Mouse (Mus musculus) layer of hippocampus, postnatal 25 days (tissue): ENCODE data around the gene Als2. TPM values are rescaled to one million over a fixed set of nuclear protein-coding genes. Genes with fewer than 3 reads are reported as not detected.

Experiments used
- DNase-seq, 2 experiments: peaks; one replicate each; pipeline ENCODE4 v3.0.0; 2022; ENCODE audit warnings: mixed read lengths in 2 of 2, low spot score in 1 of 2; ENCODE audit errors: extremely low spot score in 1 of 2
- total RNA-seq, 2 experiments: library from RNA; stranded (reverse); gene quantifications; 2 replicates each; pipeline ENCODE4 v1.2.3; 2021

The Als2 gene
- total RNA-seq, 2 experiments from 2014 or later: 50.7 to 57.3 TPM

DNA sequence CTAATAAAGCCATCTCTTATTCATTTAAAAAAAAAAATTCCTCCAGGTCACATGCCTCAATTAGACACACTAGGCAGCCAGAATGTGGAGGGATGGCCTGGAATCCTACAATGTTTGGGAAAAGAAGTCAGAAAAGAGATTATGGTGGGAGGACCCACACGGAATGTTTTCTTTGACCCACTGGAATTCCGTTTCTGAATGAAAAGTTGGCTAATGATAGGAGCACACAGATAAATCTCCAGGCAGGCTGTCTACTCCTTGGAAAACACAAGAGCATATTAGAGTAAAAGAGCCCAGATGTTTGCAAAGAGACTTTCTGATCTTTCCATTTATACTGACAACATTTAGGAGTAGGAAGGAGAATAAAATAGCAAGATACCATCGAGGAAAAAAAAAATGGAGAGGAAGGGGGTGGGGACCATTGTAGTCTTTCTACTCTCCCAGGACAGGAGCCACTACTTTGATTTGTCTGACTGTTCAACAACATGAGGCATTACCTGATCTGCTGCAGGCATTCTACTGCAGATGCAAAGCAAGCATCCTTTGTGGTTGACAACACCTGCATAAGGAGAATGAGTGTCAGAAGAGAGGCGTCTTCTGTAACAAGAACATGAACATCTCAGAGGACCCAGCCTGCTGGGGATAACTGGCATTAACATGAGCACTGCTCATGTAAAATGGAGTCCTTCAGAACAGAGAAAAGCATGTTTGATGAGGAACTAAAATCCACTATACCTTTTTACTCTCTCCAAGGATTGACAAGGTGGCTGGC lies 69.2 kb downstream of the Als2 start:
- DNase-seq: no peak

DNA sequence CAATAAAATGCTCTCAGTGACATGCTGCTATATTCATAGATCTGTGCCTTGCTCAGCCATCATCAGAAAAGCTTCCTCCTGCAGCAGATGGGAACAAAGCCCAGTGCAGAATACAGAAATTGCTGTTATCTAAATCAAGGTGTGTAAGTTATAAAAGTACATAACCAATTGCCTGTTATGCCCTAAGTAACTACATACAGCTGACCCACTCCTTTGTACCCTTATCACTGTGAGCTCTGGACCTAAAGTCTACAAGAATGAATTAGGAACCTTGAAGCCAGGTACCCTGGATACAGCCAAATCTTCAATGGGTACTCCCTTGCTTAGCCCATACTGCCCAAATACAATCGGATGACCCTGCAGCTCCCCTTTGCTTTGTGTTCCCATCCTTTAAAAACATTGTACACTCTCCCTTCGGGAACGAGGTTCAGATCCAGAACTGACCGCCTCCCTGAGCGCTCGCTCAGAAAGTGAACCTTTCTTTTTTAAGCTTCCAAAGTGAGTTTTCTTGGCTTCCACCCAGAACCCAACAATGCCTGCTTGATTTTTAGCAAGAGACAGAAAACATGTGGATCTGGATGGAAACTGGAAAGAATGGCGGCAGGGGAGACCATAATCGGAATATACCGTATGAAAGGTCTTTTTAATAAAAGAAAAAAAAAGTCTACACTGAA lies 70.7 kb downstream of the Als2 start:
- no peak for DNase-seq

DNA sequence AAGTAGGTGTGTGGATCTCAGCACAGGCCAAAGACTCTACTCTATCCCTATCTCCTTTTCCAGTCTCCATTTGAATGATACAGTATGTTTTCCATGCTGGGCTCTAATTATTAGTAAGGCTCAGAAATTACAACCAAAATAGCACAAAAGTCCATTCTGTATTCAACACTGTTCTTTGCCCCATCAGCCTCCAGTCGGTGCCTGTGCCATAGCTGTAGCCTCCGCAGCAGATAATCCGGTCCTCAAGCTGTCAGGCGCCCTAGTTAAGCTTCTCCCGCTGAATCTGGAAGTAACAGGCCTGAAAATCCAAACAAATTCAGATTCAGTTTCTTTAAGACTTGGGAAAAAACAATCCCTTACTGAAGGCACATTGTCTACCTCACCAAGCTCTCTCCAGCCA lies 73.1 kb downstream of the Als2 start:
- no peak for DNase-seq

- peak; percentile 38 to 40 for DNase-seq
Observed at GRCm38 (mm10) chr1:59163030-59163461, 74.0 kb downstream of the Als2 start, which contains the start of gene Mpp4. Gene Mpp4 (minus strand): TSS chr1:59163389.

DNA sequence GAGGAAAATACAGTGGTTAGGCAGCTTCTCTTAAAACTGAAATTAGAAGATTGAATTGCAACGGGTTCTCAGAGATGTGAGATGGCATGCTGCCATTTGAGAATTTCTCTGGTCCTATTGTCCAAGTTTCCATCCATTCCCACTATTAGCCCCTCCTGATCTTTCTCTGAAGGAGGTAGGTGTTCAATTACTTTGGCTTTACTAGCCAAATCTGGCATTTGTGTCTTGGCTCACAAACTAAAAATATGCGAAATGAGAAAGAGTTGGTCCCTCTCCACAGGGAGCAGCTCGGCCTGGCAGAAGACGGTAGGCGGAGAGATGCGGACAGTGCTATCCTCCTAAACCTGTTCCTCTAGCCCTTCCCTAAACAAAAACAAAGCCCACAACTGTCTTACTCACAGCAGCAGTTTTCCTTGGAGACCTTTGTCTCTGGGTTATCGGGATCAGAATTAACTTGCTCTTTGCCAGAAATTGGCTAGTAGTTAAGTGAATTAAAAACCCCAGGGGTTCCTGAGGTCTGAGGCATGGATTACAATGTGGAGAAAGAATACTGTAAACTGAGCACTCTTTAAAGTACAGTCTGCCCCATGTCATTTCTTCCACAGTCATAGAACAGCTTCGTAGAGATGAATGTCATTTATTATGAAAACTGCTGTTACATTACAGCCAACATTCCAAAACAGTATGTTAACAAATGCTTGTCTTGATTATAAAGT lies 74.6 kb downstream of the Als2 start:
- no peak for DNase-seq

GRCm38 (mm10) chr1:59161396-59161795 lies 75.6 kb downstream of the Als2 start:
- DNase-seq: no peak

GRCm38 (mm10) chr1:59160871-59161270 lies 76.2 kb downstream of the Als2 start:
- no peak for DNase-seq

DNA sequence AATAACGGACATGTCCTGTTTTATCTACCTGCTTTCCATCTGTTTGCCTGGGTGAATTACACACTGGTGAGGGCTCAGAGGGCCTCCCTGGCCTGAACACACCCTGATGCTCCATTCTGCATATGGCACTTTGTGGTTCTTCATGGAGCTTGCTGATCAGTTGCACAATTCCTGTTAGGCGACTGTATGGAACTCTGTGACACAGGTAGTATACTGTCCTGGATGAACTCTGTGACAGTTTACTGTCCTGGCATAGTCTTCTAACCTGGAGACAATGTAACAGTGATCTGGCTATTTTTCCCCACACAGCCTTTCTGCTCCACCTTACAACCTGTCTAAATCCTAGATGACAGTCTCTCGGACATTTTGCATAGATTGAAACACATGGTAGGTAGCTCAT lies 77.9 kb downstream of the Als2 start:
- no peak for DNase-seq

DNA sequence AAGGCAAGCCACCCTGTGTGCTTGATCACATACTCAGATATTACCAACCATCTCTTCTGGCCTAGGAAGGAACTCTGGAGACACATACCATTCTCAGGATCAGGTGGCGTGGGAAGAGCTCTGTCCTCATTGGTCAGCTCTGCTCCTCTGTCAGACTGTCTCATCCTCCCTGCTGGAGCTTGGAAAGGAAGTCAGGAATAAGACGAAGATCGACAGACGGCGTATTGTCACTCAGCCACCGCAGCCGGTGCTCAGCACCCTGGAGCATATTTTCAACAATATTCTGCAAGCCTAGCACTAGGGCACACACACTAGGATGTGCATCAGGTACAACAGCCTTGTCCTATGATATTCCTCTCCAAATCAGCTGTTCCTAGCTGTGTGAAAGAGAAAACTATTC lies 78.5 kb downstream of the Als2 start:
- no peak for DNase-seq

DNA sequence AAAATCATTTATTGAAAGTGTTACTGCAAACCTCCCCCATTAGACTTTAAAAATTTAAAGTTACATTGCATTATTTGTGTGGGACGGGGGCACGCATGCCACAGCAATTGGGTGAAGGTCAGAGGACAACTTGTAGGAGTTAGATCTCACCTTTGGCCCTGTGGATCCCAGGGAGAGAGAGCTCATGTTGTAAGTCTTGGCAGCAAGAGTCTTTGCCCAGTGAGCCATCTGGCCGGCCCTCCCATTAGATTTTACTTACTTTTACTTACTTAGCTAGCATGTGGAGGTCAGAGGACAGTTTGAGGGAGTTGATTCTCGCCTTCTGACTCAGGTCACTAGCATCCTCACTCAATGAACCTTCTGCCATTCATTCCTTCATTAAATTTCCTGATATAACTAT lies 79.2 kb downstream of the Als2 start:
- DNase-seq: no peak

- DNase-seq: no peak
Observed at GRCm38 (mm10) chr1:59152346-59152745, 84.7 kb downstream of the Als2 start.

DNA sequence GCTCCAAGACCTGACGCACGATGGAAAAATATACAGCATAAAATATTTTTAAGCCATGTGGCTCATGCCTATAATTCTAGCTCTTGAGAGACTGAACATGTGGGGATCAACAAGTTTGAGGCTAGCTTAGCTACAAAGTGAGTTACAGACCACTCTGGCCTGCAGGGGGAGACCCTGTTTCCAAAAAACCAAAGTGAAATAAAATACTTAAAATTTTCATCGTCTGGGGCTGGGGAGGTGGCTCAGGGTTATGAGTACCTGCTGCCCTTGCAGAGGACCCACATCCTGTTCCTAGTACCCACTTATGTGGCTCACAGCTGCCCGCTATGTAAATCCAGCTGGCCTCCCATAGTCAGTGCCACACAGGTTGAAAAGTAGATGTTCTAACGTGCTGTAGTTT lies 86.5 kb downstream of the Als2 start:
- DNase-seq: no peak

DNA sequence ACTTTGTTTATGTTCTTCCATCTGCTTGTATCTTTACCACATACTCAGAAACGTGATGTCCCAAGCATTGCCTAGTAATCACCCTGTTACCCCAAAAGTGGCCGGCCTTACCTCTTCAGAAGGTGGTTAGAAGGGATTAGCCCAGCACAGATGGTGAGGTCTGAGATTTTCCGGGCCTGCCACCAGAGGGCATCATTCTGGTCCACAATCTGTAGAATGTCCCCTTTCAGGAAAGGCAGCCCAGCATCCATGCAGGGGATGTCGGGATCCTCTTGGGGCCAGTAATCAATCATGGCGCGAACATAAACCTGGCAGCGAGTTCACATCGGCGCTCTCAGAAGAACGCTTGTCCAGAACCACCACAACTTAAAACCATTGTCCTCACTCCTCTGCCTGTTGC lies 92.5 kb downstream of the Als2 start:
- DNase-seq: no peak

DNA sequence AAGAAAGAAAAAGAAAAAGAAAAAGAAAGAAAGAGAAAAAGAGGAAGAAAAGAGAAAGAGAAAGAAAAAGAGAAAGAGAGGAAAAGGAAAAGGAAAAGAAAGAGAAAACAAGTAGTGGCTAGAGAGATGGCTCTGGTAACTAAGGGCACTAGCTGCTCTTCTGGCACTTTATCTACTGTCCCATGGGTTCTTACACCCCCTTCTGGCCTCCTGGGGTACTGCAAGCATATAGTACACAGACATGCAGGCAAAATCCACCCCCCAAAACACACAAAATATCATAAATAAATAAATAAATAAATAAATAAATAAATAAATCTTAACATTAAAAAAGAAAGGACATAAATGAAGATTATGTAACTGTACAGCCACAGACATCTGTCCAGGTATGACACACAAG lies 94.2 kb downstream of the Als2 start:
- peak in 1 of 2 experiments; percentile 56 for DNase-seq

DNA sequence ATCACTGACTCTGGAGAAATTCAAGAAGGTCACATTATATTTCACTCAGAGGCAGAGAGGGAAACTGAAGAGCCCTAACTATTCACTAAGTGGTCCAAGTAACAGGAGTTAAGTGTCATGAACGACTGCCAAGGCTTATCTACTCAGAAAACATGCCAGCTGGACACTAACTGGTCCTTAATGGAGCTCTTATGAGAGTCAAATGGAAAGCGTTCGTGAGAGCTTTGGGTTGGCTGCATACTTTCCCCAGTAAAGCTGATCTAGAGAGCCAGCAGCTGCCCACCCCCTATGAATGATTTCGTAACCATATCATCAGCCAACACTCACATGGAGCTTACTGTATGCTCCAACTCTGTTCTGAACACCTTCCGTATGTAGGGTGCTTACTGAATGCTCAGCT lies 102.6 kb downstream of the Als2 start:
- DNase-seq: no peak

- DNase-seq: no peak
Observed at GRCm38 (mm10) chr1:59128879-59129278, 108.2 kb downstream of the Als2 start.

- DNase-seq: no peak
Observed at GRCm38 (mm10) chr1:59125558-59125957, 111.5 kb downstream of the Als2 start.

DNA sequence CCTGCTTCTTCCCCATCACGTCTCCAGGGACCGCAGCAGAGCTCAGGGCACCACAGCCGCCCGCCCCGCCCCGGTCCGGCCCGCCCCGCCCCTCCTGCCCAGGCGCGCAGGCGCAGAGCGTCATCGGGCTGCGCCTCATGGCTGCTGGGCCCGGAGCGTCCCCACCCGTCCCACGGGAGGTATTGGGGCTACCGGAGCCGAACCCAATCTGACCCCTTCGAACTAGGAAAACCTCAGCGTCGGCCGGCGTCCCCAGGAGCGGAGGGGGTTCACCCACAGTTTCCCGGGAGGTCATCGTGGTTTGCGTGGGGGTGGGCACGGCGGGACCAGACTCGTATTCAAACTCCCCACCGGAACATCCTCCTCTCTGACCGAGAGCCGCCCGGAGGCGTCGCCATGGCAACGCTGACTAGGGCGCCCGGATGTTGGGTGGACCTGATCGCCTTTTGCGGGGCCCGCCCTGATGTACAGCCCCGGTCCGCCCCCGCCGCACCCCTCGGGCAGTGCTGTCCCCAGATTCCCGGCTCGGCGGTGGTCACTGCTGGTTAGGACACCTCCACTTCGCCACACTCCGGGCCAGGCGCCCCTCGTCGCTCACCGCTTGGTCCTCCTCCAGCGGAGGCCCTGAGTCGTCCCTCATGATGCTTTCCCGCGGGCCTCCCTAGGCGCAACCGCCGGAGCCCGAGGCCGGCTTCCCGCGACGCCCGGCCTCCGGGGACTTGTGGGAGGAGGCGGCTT lies 117.1 kb downstream of the Als2 start, which contains the start of gene Tmem237:
TSS of gene Tmem237 (minus strand) at position 689 of the 738 bp plus-strand sequence.
- peak; percentile 88 to 92 for DNase-seq
